Mouse (Mus musculus): Measurements from ENCODE around the gene Alpk3.

GRCm38 (mm10) chr7:81011576-81011975 is 45.8 kb upstream of the Alpk3 start:
- TF ChIP-seq GATA1 (IDR thresholded peaks at IDR 0.05; ENCODE audit: borderline replicate concordance, low read length) (no peak), FLI1 (IDR thresholded peaks at IDR 0.05; ENCODE audit: low read length) (no peak)

Data from megakaryocyte, embryonic 14.5 days (primary cell).